Mouse (Mus musculus) intestine, embryonic 16.5 days (tissue): ENCODE results near the gene Il17rb. TPM values are rescaled to one million over a fixed set of nuclear protein-coding genes. Genes with fewer than 3 reads are reported as not detected.
A peak's percentile ranks its signal among the peaks of the same experiment; 100 is the strongest.

Source experiments
- ATAC-seq: fragments of 200-750 bp; cut with Nextera tagmentation; 2 replicates; pipeline ENCODE4 v1.8.0; 2017; ENCODE audit warnings: moderate TSS enrichment, moderate library complexity
- H3K27ac ChIP-seq: fragments of 300-500 bp; sonication (generic); 2 replicates; pipeline ENCODE4 v1.5.1; 2014; ENCODE audit warnings: mild to moderate bottlenecking, low read length
- H3K27me3 ChIP-seq: fragments of 300-500 bp; sonication (generic); replicated peaks from 2 replicates; pipeline ENCODE4 v1.6.1; 2014; ENCODE audit warnings: low read length, control low read depth, mixed read lengths; ENCODE audit not compliant: control insufficient read depth, insufficient read depth
- H3K36me3 ChIP-seq: fragments of 300-500 bp; sonication (generic); 2 replicates; pipeline ENCODE4 v1.6.1; 2014; ENCODE audit warnings: low read length, control low read depth; ENCODE audit not compliant: control insufficient read depth, insufficient read depth
- H3K4me1 ChIP-seq: fragments of 300-500 bp; sonication (generic); 2 replicates; pipeline ENCODE4 v1.6.1; 2014; ENCODE audit warnings: low read length, control low read depth, mixed read lengths; ENCODE audit not compliant: control insufficient read depth, insufficient read depth
- H3K4me2 ChIP-seq: fragments of 300-500 bp; sonication (generic); 2 replicates; pipeline ENCODE4 v1.6.1; 2014; ENCODE audit warnings: low read depth, low read length, control low read depth
- H3K4me3 ChIP-seq: fragments of 300-500 bp; sonication (generic); 2 replicates; pipeline ENCODE4 v1.5.1; 2014; ENCODE audit warnings: mild to moderate bottlenecking, low read length
- H3K9ac ChIP-seq: fragments of 300-500 bp; sonication (generic); 2 replicates; pipeline ENCODE4 v1.6.1; 2014; ENCODE audit warnings: low read depth, low read length
- H3K9me3 ChIP-seq: fragments of 300-500 bp; sonication (generic); 2 replicates; pipeline ENCODE4 v1.6.1; 2016; ENCODE audit warnings: low read length, control low read depth; ENCODE audit not compliant: control insufficient read depth
- WGBS: fragments of 180-500 bp; shearing (Covaris S2); extraction: QIAGEN DNeasy Blood & Tissue Kit; methylation state at CpG from one replicate; pipeline ENCODE4 v1.1.7; 2014; 5-methylcytosine and 5-hydroxymethylcytosine counted together
- polyA plus RNA-seq: library from polyadenylated mRNA; unstranded; fragments of >200 nt; fragmentation: Nextera tagmentation; extraction: Ambion mirVana; gene quantifications from 2 replicates; pipeline ENCODE4 v1.2.1, GENCODE M21; 2015

Il17rb gene
- polyA plus RNA-seq, 1 experiment from 2014 or later: 0.77 TPM

GRCm38 (mm10) chr14:30018463-30018801 lies 9.7 kb upstream of the Il17rb start:
- 91% methylated on average over 4 of the region's 4 CpGs for WGBS
- ATAC-seq: no peak
- Histone ChIP-seq H3K4me2 (no peak overlapping the region), H3K9ac (no peak overlapping the region), H3K4me3 (no peak overlapping the region), H3K36me3 (no peaks in the 10 kb centered on the region), H3K27ac (no peak overlapping the region), H3K27me3 (no peaks in the 10 kb centered on the region), H3K9me3 (no peaks in the 10 kb centered on the region), H3K4me1 (no peaks in the 10 kb centered on the region)

- peak; percentile 80 for ATAC-seq
- 77% methylated on average over 8 of the region's 8 CpGs for WGBS
- no peak overlapping the region for H3K4me3 ChIP-seq
- H3K9me3 ChIP-seq: no peaks in the 10 kb centered on the region
- H3K4me1 ChIP-seq: no peaks in the 10 kb centered on the region
- 0 out of 2 replicates have a peak overlapping the region, but pooled peaks have one; percentile 26 for H3K27ac ChIP-seq
- H3K4me2 ChIP-seq: no peak overlapping the region
- no peaks in the 10 kb centered on the region for H3K36me3 ChIP-seq
- H3K27me3 ChIP-seq: no peaks in the 10 kb centered on the region
- no peak overlapping the region for H3K9ac ChIP-seq
Observed at GRCm38 (mm10) chr14:30017794-30018462, 9.2 kb upstream of the Il17rb start.

- Histone ChIP-seq H3K9me3 (no peaks in the 10 kb centered on the region), H3K4me3 (no peak overlapping the region), H3K36me3 (no peaks in the 10 kb centered on the region), H3K27me3 (no peaks in the 10 kb centered on the region), H3K4me1 (no peaks in the 10 kb centered on the region), H3K4me2 (no peak overlapping the region), H3K27ac (no peak overlapping the region), H3K9ac (no peak overlapping the region)
- 84% methylated on average over 5 of the region's 5 CpGs for WGBS
- ATAC-seq: no peak
Observed at GRCm38 (mm10) chr14:30016666-30017065, 8.0 kb upstream of the Il17rb start.

GRCm38 (mm10) chr14:30015008-30015407 lies 6.3 kb upstream of the Il17rb start:
- H3K27me3 ChIP-seq: no peaks in the 10 kb centered on the region
- no peak for ATAC-seq
- no peak overlapping the region for H3K27ac ChIP-seq
- 68% methylated on average over 1 of the region's 1 CpGs for WGBS
- H3K4me1 ChIP-seq: peaks cover 4% of the 10 kb centered on the region; the same call in 1 of the 2 replicates
- no peak overlapping the region for H3K4me2 ChIP-seq
- H3K4me3 ChIP-seq: no peak overlapping the region
- no peaks in the 10 kb centered on the region for H3K9me3 ChIP-seq
- H3K36me3 ChIP-seq: no peaks in the 10 kb centered on the region
- H3K9ac ChIP-seq: no peak overlapping the region

DNA sequence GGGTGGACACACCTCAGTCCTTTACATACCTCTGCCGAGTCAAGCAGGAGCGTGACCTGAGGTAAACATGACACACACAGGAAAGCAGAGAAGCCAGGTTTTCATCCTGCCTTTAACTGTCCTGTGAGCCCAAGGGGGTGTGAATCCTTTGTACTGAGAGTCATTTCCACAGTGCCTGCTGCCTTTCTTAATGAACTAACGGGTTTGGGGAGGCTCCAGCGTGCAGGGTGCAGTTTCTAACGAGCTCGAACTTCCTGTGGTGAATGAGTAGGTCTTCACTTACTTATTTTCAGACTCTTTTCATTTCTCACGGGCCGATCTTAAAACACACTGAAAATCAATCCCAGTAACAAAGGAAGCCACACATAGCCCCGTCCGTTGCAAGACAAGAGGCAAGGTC lies 5.8 kb upstream of the Il17rb start:
- no peaks in the 10 kb centered on the region for H3K36me3 ChIP-seq
- no peak overlapping the region for H3K27ac ChIP-seq
- H3K4me3 ChIP-seq: no peak overlapping the region
- peaks cover 7% of the 10 kb centered on the region; the same call in 1 of the 2 replicates for H3K4me1 ChIP-seq
- no peak overlapping the region for H3K9ac ChIP-seq
- H3K4me2 ChIP-seq: no peak overlapping the region
- WGBS: 66% methylated on average over 10 of the region's 10 CpGs
- no peaks in the 10 kb centered on the region for H3K27me3 ChIP-seq
- ATAC-seq: no peak
- H3K9me3 ChIP-seq: no peaks in the 10 kb centered on the region

- peaks cover 5% of the 10 kb centered on the region; the same call in 1 of the 2 replicates for H3K27me3 ChIP-seq
- no peak overlapping the region for H3K4me2 ChIP-seq
- H3K4me3 ChIP-seq: no peak overlapping the region
- no peaks in the 10 kb centered on the region for H3K36me3 ChIP-seq
- H3K9ac ChIP-seq: no peak overlapping the region
- WGBS: 78% methylated on average over 10 of the region's 10 CpGs
- peaks cover 17% of the 10 kb centered on the region for H3K4me1 ChIP-seq
- no peak for ATAC-seq
- H3K27ac ChIP-seq: no peak overlapping the region
- H3K9me3 ChIP-seq: no peaks in the 10 kb centered on the region
Observed at GRCm38 (mm10) chr14:30011886-30012560, 3.3 kb upstream of the Il17rb start.

- peak; percentile 56 for ATAC-seq
- Histone ChIP-seq H3K9ac (peak overlapping the region; percentile 42; the same call in 1 of the 2 replicates), H3K4me3 (no peak overlapping the region), H3K27ac (0 out of 2 replicates have a peak overlapping the region, but pooled peaks have one; percentile 13), H3K36me3 (no peaks in the 10 kb centered on the region), H3K27me3 (peaks cover 5% of the 10 kb centered on the region; the same call in 1 of the 2 replicates), H3K4me1 (peaks cover 17% of the 10 kb centered on the region), H3K9me3 (no peaks in the 10 kb centered on the region), H3K4me2 (peak overlapping the region; percentile 68)
- 61% methylated on average over 10 of the region's 10 CpGs for WGBS
Observed at GRCm38 (mm10) chr14:30009864-30010560, 1.3 kb upstream of the Il17rb start.

GRCm38 (mm10) chr14:29999475-29999811 lies 9.3 kb downstream of the Il17rb start:
- Histone ChIP-seq H3K9ac (no peak overlapping the region), H3K27me3 (no peaks in the 10 kb centered on the region), H3K36me3 (peaks cover 6% of the 10 kb centered on the region; the same call in 1 of the 2 replicates), H3K27ac (no peak overlapping the region), H3K4me1 (peaks cover 14% of the 10 kb centered on the region), H3K4me2 (no peak overlapping the region), H3K9me3 (no peaks in the 10 kb centered on the region), H3K4me3 (no peak overlapping the region)
- 68% methylated on average over 3 of the region's 3 CpGs for WGBS
- ATAC-seq: peak; percentile 45; the same call in 1 of the 2 replicates

- peaks cover 10% of the 10 kb centered on the region; the same call in 1 of the 2 replicates for H3K36me3 ChIP-seq
- no peak overlapping the region for H3K27ac ChIP-seq
- H3K4me1 ChIP-seq: peaks cover 14% of the 10 kb centered on the region
- H3K9me3 ChIP-seq: no peaks in the 10 kb centered on the region
- H3K4me3 ChIP-seq: no peak overlapping the region
- H3K9ac ChIP-seq: no peak overlapping the region
- H3K27me3 ChIP-seq: no peaks in the 10 kb centered on the region
- ATAC-seq: no peak
- 68% methylated on average over 13 of the region's 13 CpGs for WGBS
- no peak overlapping the region for H3K4me2 ChIP-seq
Observed at GRCm38 (mm10) chr14:29998747-29999474, 9.8 kb downstream of the Il17rb start.
